Mouse (Mus musculus): ENCODE data around the gene Rpn2.

Gene Rpn2

GRCm38 (mm10) chr2:157278717-157279415 is at the start of gene Rpn2:
Gene Rpn2 (plus strand): TSS chr2:157279017.
- DNase-seq (ENCODE audit: low read depth, low spot score): peak; percentile 95

GRCm38 (mm10) chr2:157235946-157236345 is 42.9 kb upstream of the Rpn2 start:
- no peak for DNase-seq (ENCODE audit: low read depth, low spot score)

GRCm38 (mm10) chr2:157245001-157245400 is 33.8 kb upstream of the Rpn2 start:
- peak; percentile 9 for DNase-seq (ENCODE audit: low read depth, low spot score)

- peak; percentile 22 for DNase-seq (ENCODE audit: low read depth, low spot score)
These were observed 33.2 kb upstream of the Rpn2 start for GRCm38 (mm10) chr2:157245603-157246002.

GRCm38 (mm10) chr2:157248111-157248510 is 30.7 kb upstream of the Rpn2 start:
- peak; percentile 26 for DNase-seq (ENCODE audit: low read depth, low spot score)

- DNase-seq (ENCODE audit: low read depth, low spot score): peak; percentile 79
These were observed 19.1 kb upstream of the Rpn2 start for GRCm38 (mm10) chr2:157259720-157260119.

GRCm38 (mm10) chr2:157261930-157262329 is 16.9 kb upstream of the Rpn2 start:
- DNase-seq (ENCODE audit: low read depth, low spot score): no peak

GRCm38 (mm10) chr2:157262506-157262905 is 16.3 kb upstream of the Rpn2 start:
- no peak for DNase-seq (ENCODE audit: low read depth, low spot score)

GRCm38 (mm10) chr2:157263101-157263500 is 15.7 kb upstream of the Rpn2 start:
- DNase-seq (ENCODE audit: low read depth, low spot score): no peak

- DNase-seq (ENCODE audit: low read depth, low spot score): no peak
These were observed 15.0 kb upstream of the Rpn2 start for GRCm38 (mm10) chr2:157263832-157264231.

GRCm38 (mm10) chr2:157279416-157279800 is 591 bp downstream of the Rpn2 start, which contains the start of gene Mroh8:
Gene Mroh8 (minus strand): TSS chr2:157279549.
- peak; percentile 43 for DNase-seq (ENCODE audit: low read depth, low spot score)

GRCm38 (mm10) chr2:157283321-157283720 is 4.5 kb downstream of the Rpn2 start:
- DNase-seq (ENCODE audit: low read depth, low spot score): no peak

GRCm38 (mm10) chr2:157287542-157287941 is 8.7 kb downstream of the Rpn2 start:
- peak; percentile 75 for DNase-seq (ENCODE audit: low read depth, low spot score)

- no peak for DNase-seq (ENCODE audit: low read depth, low spot score)
These were observed 10.2 kb downstream of the Rpn2 start for GRCm38 (mm10) chr2:157288996-157289395.

GRCm38 (mm10) chr2:157292093-157292492 is 13.3 kb downstream of the Rpn2 start:
- DNase-seq (ENCODE audit: low read depth, low spot score): peak; percentile 86

- DNase-seq (ENCODE audit: low read depth, low spot score): no peak
These were observed 17.4 kb downstream of the Rpn2 start for GRCm38 (mm10) chr2:157296105-157296689.

- peak; percentile 71 for DNase-seq (ENCODE audit: low read depth, low spot score)
These were observed 21.2 kb downstream of the Rpn2 start for GRCm38 (mm10) chr2:157300051-157300450.

GRCm38 (mm10) chr2:157303096-157303495 is 24.3 kb downstream of the Rpn2 start:
- no peak for DNase-seq (ENCODE audit: low read depth, low spot score)

- no peak for DNase-seq (ENCODE audit: low read depth, low spot score)
These were observed 27.5 kb downstream of the Rpn2 start for GRCm38 (mm10) chr2:157306091-157307032.

- DNase-seq (ENCODE audit: low read depth, low spot score): no peak
These were observed 29.0 kb downstream of the Rpn2 start for GRCm38 (mm10) chr2:157307715-157308265.

GRCm38 (mm10) chr2:157308273-157308917 is 29.6 kb downstream of the Rpn2 start:
- no peak for DNase-seq (ENCODE audit: low read depth, low spot score)
